Mouse (Mus musculus): ENCODE measurements around the gene C130050O18Rik.

DNA sequence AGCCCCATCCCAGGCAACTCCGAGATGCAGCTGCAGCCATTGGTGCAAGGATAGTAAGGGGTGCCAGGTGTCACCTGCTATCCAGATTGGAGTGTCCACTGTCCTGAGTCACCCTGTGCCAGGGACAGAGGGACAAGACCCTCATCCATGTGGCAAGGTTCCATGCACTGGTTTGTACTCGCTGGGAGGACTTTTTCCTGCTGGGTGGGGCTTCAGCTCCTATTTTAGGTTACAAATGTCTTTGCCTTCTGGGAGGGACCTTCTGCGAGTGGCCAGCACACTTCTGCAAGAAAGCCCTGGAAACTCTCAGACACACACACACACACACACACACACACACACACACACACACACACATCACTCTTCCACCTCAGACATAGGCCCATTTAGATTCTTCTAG is 873 bp downstream of the C130050O18Rik start:
- TF ChIP-seq CTCF (IDR thresholded peaks at IDR 0.05; ENCODE audit: low read depth, low read length) (no peak), POLR2A (IDR thresholded peaks at IDR 0.05; ENCODE audit: extremely low read depth, insufficient read depth, low read length) (no peak)
